Mouse (Mus musculus): ENCODE data around the gene Fam129a. TPM values are rescaled to one million over a fixed set of nuclear protein-coding genes. Genes with fewer than 3 reads are reported as not detected.

The Fam129a gene
- polyA plus RNA-seq, 1 experiment from 2014 or later = 7.2 TPM

GRCm38 (mm10) chr1:151615625-151616024, 44.6 kb downstream of the Fam129a start:
- Histone ChIP-seq H3K36me3 (no peaks in the 10 kb centered on the region), H3K4me2 (no peak overlapping the region), H3K27ac (no peak overlapping the region), H3K4me3 (no peak overlapping the region), H3K27me3 (no peaks in the 10 kb centered on the region), H3K9me3 (no peaks in the 10 kb centered on the region), H3K4me1 (no peaks in the 10 kb centered on the region), H3K9ac (no peak overlapping the region)
- no peak for ATAC-seq (ENCODE audit: insufficient number of reproducible peaks, insufficient read depth, low FRiP score, low TSS enrichment, low read depth)
- 92% methylated on average over 6 of the region's 6 CpGs for WGBS

DNA sequence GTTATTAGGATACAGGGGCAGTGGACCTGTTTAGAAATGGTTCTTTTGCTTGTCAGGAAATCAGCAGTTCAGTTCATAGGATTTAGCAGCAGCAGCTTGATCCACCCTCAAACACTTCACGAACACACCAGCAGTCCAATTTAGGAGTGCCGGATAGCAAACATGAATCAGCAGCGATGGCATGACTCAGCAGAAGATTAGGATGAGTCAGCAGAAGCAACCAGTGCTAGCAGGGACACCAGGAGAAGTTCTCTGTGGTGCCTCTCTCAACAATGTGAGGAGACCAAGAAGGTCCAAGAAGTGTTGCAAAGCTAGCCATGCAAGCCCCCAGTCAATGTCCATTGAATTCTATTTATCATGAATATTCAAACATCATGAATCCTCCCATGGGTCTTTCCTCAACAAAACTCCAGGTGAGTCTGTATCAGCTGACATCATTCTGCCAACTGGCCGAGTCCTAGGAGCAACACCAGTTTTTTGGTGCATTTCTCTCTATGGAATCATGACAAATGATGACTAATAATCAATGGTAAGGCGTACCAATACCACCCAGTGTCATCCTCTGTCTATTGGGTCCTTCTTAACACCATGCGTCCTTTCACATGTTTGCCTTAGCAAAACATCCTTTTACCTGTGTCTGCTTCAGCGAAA, 45.7 kb downstream of the Fam129a start:
- no peak overlapping the region for H3K27ac ChIP-seq
- no peaks in the 10 kb centered on the region for H3K36me3 ChIP-seq
- no peak overlapping the region for H3K9ac ChIP-seq
- H3K9me3 ChIP-seq = no peaks in the 10 kb centered on the region
- 87% methylated on average over 7 of the region's 7 CpGs for WGBS
- H3K4me2 ChIP-seq = no peak overlapping the region
- H3K4me1 ChIP-seq = no peaks in the 10 kb centered on the region
- H3K4me3 ChIP-seq = no peak overlapping the region
- ATAC-seq (ENCODE audit: insufficient number of reproducible peaks, insufficient read depth, low FRiP score, low TSS enrichment, low read depth) = no peak
- no peaks in the 10 kb centered on the region for H3K27me3 ChIP-seq

DNA sequence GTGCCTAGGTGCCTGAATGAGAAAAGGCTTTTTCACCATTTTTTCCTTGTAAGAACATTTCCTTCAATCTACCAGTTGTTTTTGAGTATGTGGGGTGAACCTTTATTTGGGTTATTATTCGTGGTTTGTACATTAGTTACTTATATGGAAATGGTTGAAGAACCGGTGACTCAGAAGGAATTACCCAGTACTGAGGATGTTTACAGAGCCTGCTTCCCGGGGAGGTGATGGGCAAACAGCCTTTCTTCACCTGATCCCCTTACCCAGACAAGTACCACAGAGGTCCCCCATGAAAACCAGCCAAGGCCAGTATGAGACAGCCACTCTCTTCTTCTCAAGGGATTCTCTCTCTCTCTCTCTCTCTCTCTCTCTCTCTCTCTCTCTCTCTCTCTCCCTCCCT, 47.3 kb downstream of the Fam129a start:
- Histone ChIP-seq H3K9me3 (no peaks in the 10 kb centered on the region), H3K4me2 (no peak overlapping the region), H3K9ac (no peak overlapping the region), H3K4me1 (no peaks in the 10 kb centered on the region), H3K4me3 (no peak overlapping the region), H3K27ac (no peak overlapping the region), H3K36me3 (no peaks in the 10 kb centered on the region), H3K27me3 (no peaks in the 10 kb centered on the region)
- 75% methylated on average over 3 of the region's 3 CpGs for WGBS
- no peak for ATAC-seq (ENCODE audit: insufficient number of reproducible peaks, insufficient read depth, low FRiP score, low TSS enrichment, low read depth)

DNA sequence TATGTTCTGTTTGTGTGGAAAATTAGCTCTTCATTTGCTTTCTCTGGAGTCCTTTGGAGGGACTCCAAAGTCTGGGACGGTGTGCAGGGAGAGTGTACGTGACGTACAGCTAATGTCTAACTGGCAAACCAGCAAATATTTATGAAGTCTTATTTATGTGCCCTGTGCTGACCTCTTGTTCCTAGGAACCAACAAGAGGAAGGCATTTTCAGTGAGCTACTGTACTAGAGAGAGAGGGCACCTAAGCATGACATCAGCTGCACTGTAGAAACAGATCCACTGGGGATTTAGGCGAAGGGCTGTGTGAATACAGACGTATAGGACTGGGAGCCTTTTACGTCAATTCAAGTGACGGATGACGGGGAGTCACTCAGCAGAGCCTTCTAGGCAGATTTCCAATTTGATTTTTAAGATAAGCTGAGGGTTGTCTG, 48.3 kb downstream of the Fam129a start:
- Histone ChIP-seq H3K36me3 (no peaks in the 10 kb centered on the region), H3K9me3 (no peaks in the 10 kb centered on the region), H3K9ac (no peak overlapping the region), H3K27ac (no peak overlapping the region), H3K4me3 (no peak overlapping the region), H3K4me2 (no peak overlapping the region), H3K4me1 (no peaks in the 10 kb centered on the region), H3K27me3 (no peaks in the 10 kb centered on the region)
- WGBS = 70% methylated on average over 8 of the region's 8 CpGs
- ATAC-seq (ENCODE audit: insufficient number of reproducible peaks, insufficient read depth, low FRiP score, low TSS enrichment, low read depth) = no peak

DNA sequence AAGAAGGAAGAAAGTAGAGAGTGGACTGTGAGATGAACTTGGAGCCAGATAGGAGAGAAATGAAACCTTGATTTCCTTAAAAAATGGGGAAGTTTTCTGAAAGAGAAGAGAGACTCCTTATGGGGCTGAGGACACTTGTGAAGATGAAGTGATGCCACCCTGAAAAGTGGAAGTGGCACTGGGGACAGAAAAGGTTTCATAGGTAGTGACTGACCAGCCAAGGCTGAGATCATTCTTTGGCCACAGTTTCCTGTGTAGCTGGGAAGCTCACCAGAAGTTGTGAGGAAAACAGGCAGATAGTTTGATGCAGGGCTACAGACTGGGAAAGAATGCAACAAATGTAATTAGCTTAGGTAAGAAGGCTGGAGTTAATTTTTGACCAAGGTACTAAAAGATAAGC, 49.7 kb downstream of the Fam129a start:
- Histone ChIP-seq H3K36me3 (no peaks in the 10 kb centered on the region), H3K9ac (no peak overlapping the region), H3K4me2 (no peak overlapping the region), H3K4me1 (peaks cover 5% of the 10 kb centered on the region; the same call in 1 of the 2 replicates), H3K9me3 (no peaks in the 10 kb centered on the region), H3K4me3 (no peak overlapping the region), H3K27ac (no peak overlapping the region), H3K27me3 (no peaks in the 10 kb centered on the region)
- ATAC-seq (ENCODE audit: insufficient number of reproducible peaks, insufficient read depth, low FRiP score, low TSS enrichment, low read depth) = no peak

DNA sequence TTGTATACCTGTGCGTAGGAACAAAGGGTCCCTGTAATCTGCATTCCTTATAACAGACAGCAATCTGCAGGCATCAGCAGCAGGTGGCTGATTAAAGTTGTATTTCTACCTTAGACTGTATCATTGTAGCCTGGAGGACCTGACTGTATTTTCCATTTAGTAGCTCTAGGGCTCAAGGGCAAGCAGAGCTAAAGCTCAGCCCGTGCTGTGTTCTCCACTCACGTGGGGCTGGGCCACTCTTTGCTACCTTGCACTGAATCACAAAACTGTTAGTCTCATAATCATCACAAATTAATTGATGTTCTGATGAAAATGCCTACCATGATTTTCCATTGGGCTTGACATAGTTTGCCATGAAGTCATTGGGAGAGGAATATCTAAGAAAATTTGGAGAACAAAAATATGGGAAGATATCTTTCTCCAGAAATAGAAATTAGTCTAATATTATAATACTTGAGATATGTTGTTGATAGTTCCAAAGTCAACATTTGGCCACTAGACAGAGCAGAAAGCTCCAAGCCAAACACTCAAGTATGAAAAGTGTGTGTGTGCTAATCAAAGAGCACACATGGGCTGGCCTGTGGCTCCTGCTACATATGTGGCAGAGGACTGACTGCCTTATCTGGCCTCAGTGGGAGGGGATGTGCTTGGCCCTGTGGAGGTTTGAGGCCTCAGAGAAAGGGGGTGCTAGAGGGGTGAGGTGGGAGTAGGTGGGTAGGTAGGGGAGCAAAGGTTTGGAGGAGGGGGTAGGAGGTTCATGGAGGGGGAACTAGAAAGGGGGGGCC, 53.6 kb downstream of the Fam129a start:
- Histone ChIP-seq H3K4me2 (no peak overlapping the region), H3K4me1 (peaks cover 8% of the 10 kb centered on the region), H3K9me3 (no peaks in the 10 kb centered on the region), H3K27me3 (no peaks in the 10 kb centered on the region), H3K4me3 (no peak overlapping the region), H3K36me3 (no peaks in the 10 kb centered on the region), H3K9ac (no peak overlapping the region), H3K27ac (no peak overlapping the region)
- WGBS = 70% methylated on average over 3 of the region's 3 CpGs
- no peak for ATAC-seq (ENCODE audit: insufficient number of reproducible peaks, insufficient read depth, low FRiP score, low TSS enrichment, low read depth)

DNA sequence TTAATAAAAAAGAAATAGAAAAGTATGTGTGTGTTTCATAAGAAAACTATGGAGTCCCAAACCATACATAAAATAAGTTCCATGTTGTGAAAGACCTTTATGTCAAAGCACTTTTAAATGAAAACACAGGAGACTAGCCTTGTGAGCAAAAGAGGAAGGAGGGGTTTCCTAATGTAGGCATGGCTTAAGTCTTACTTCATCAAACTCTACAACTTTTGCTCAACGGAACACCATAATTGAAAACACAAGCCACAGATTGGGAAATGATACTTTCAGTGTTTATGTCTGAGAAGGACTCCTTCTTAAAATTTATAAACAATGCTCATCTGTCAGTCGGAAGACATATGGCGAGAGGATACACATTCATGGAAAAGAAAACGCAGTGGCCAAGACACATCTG, 54.3 kb downstream of the Fam129a start:
- Histone ChIP-seq H3K27me3 (no peaks in the 10 kb centered on the region), H3K36me3 (no peaks in the 10 kb centered on the region), H3K4me1 (peaks cover 8% of the 10 kb centered on the region), H3K4me2 (no peak overlapping the region), H3K27ac (no peak overlapping the region), H3K9me3 (no peaks in the 10 kb centered on the region), H3K4me3 (no peak overlapping the region), H3K9ac (no peak overlapping the region)
- 53% methylated on average over 4 of the region's 4 CpGs for WGBS
- ATAC-seq (ENCODE audit: insufficient number of reproducible peaks, insufficient read depth, low FRiP score, low TSS enrichment, low read depth) = no peak

DNA sequence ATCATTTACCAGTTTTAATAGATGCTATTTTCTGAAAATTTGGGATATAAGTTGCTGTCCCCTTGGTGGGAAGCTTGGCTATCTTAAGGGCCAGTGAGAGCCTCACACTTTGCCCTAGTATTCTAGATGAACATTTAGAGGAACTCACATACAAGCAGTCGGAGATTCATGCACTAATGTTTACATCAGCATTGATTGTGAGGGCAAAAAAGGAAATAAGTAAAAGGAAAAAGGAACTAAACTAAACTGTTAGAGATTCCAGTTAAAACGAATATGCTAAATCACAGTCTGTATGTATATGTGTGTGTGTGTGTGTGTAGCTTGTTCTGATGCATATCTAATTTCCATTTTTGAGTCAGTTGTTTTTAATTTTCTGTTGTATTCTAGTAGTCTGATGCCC, 54.7 kb downstream of the Fam129a start:
- H3K9me3 ChIP-seq = no peaks in the 10 kb centered on the region
- no peaks in the 10 kb centered on the region for H3K27me3 ChIP-seq
- H3K36me3 ChIP-seq = no peaks in the 10 kb centered on the region
- H3K4me1 ChIP-seq = peaks cover 8% of the 10 kb centered on the region
- H3K4me3 ChIP-seq = no peak overlapping the region
- no peak for ATAC-seq (ENCODE audit: insufficient number of reproducible peaks, insufficient read depth, low FRiP score, low TSS enrichment, low read depth)
- no peak overlapping the region for H3K4me2 ChIP-seq
- WGBS = 68% methylated on average over 2 of the region's 2 CpGs
- H3K9ac ChIP-seq = no peak overlapping the region
- no peak overlapping the region for H3K27ac ChIP-seq

GRCm38 (mm10) chr1:151626631-151627030, 55.6 kb downstream of the Fam129a start:
- no peaks in the 10 kb centered on the region for H3K27me3 ChIP-seq
- no peak overlapping the region for H3K27ac ChIP-seq
- no peaks in the 10 kb centered on the region for H3K9me3 ChIP-seq
- peaks cover 8% of the 10 kb centered on the region for H3K4me1 ChIP-seq
- no peaks in the 10 kb centered on the region for H3K36me3 ChIP-seq
- H3K4me3 ChIP-seq = no peak overlapping the region
- H3K4me2 ChIP-seq = no peak overlapping the region
- no peak for ATAC-seq (ENCODE audit: insufficient number of reproducible peaks, insufficient read depth, low FRiP score, low TSS enrichment, low read depth)
- 67% methylated on average over 4 of the region's 4 CpGs for WGBS
- no peak overlapping the region for H3K9ac ChIP-seq

DNA sequence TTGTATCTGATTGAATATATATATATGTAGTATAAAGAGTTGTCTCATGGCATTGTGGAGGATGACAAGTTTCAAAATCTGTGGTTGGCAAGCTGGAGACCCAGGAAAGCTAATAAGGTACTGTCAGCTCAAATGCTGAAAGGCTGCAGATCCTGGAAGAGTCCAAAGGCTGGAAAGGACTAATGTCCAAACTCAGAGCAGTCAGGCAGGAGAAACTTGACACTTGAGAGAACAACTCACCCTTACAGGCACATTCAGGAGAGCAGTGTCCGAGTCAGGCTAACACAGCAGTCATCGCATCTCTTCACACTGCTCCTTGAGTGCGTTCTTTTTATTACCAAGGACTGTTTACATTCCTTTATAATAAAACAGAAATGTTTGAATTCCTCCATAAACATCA, 56.2 kb downstream of the Fam129a start:
- Histone ChIP-seq H3K36me3 (no peaks in the 10 kb centered on the region), H3K9me3 (no peaks in the 10 kb centered on the region), H3K27me3 (no peaks in the 10 kb centered on the region), H3K4me3 (no peak overlapping the region), H3K4me2 (no peak overlapping the region), H3K4me1 (peaks cover 8% of the 10 kb centered on the region), H3K27ac (no peak overlapping the region), H3K9ac (no peak overlapping the region)
- no peak for ATAC-seq (ENCODE audit: insufficient number of reproducible peaks, insufficient read depth, low FRiP score, low TSS enrichment, low read depth)
- WGBS = 55% methylated on average over 3 of the region's 3 CpGs

GRCm38 (mm10) chr1:151629591-151630250, 58.7 kb downstream of the Fam129a start:
- Histone ChIP-seq H3K9me3 (no peaks in the 10 kb centered on the region), H3K27ac (no peak overlapping the region), H3K9ac (no peak overlapping the region), H3K27me3 (no peaks in the 10 kb centered on the region), H3K4me3 (no peak overlapping the region), H3K36me3 (no peaks in the 10 kb centered on the region), H3K4me2 (no peak overlapping the region), H3K4me1 (peaks cover 8% of the 10 kb centered on the region)
- ATAC-seq (ENCODE audit: insufficient number of reproducible peaks, insufficient read depth, low FRiP score, low TSS enrichment, low read depth) = no peak
- 56% methylated on average over 7 of the region's 7 CpGs for WGBS

- WGBS = 83% methylated on average over 2 of the region's 2 CpGs
Measured at GRCm38 (mm10) chr1:151630251-151630628, 59.3 kb downstream of the Fam129a start.

More at GRCm38 (mm10) chr1:151630251-151630628, 59.3 kb downstream of the Fam129a start:
- ATAC-seq (ENCODE audit: insufficient number of reproducible peaks, insufficient read depth, low FRiP score, low TSS enrichment, low read depth) = no peak
- Histone ChIP-seq H3K4me1 (peaks cover 5% of the 10 kb centered on the region; the same call in 1 of the 2 replicates), H3K27me3 (no peaks in the 10 kb centered on the region), H3K4me3 (no peak overlapping the region), H3K9ac (no peak overlapping the region), H3K9me3 (no peaks in the 10 kb centered on the region), H3K4me2 (no peak overlapping the region), H3K36me3 (no peaks in the 10 kb centered on the region), H3K27ac (no peak overlapping the region)
